Mouse (Mus musculus): ENCODE data around the gene Chp2.
A peak's percentile ranks its signal among the peaks of the same experiment; 100 is the strongest.
"Not testable (repeated sequence)": the region's sequence is repeated elsewhere in the genome, so short reads cannot be mapped to it uniquely, and the experiment has no call there.

Gene Chp2

GRCm38 (mm10) chr7:122242744-122243143, 23.4 kb downstream of the Chp2 start:
- not testable (repeated sequence) for DNase-seq

- DNase-seq: no peak
These were observed 24.9 kb downstream of the Chp2 start for GRCm38 (mm10) chr7:122244166-122244565.

- DNase-seq: no peak
These were observed 25.3 kb downstream of the Chp2 start for GRCm38 (mm10) chr7:122244584-122244983.

GRCm38 (mm10) chr7:122245976-122246375, 26.7 kb downstream of the Chp2 start:
- no peak for DNase-seq

GRCm38 (mm10) chr7:122247254-122247864, 28.1 kb downstream of the Chp2 start:
- no peak for DNase-seq

GRCm38 (mm10) chr7:122249321-122249821, 30.1 kb downstream of the Chp2 start:
- no peak for DNase-seq

GRCm38 (mm10) chr7:122251197-122252011, 32.1 kb downstream of the Chp2 start:
- DNase-seq: peak; percentile 87

GRCm38 (mm10) chr7:122256722-122257121, 37.4 kb downstream of the Chp2 start:
- no peak for DNase-seq

- no peak for DNase-seq
These were observed 39.2 kb downstream of the Chp2 start for GRCm38 (mm10) chr7:122258521-122258920.

GRCm38 (mm10) chr7:122260055-122260602, 40.8 kb downstream of the Chp2 start:
- no peak for DNase-seq

- no peak for DNase-seq
These were observed 49.7 kb downstream of the Chp2 start for GRCm38 (mm10) chr7:122268983-122269486.

- no peak for DNase-seq
These were observed 53.0 kb downstream of the Chp2 start for GRCm38 (mm10) chr7:122272334-122272733.
